In the genomic region with DNA sequence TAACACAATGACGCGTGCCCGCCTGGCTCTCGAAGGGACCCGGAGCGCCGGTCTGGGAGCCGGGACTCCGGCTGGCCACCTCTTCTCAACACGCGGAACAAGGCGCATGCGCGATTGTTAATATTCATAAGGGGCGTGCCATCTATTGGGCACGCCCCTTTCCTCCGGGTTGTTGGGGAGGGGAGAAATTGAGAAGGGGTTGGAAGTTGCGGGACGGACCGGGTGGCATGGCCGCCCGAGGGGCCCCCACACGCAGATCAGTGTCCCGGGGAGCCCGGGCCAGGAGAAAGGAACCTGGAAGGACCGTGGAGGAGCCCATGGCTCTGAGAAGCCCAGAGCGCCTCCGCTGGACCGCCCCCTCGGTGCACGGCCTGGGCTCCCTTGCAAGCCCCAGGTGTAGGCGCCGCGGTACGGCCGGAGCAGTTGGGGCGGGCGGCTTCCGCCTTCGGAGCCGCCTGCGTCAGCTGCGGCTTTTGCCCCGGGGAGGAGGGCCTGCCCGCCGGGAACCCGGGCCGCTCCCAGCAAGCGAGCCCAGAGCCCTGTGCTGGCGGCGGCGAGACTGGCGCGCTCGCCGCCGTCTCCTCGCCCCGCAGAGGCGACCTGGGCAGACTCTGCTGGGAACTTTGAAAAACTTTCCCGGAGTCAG, we compare ENCODE assay signal across 8 mouse cellular contexts. TPM values are rescaled to one million over a fixed set of nuclear protein-coding genes. Genes with fewer than 3 reads are reported as not detected.
DNase-seq lines count a peak whose midpoint lies in the region; ATAC-seq and TF ChIP-seq lines count a peak whose summit lies in the region.

No protein-coding gene starts in this region.

- no peaks in the 10 kb centered on the region; the same call in 1 of the 2 replicates for H3K4me1 ChIP-seq in bone marrow, adult 2 months (ENCODE audit: control insufficient read depth, insufficient read depth, low read length)
- H3K4me1 ChIP-seq in embryonic facial prominence, embryonic 13.5 days: peaks cover 19% of the 10 kb centered on the region
- peaks cover 19% of the 10 kb centered on the region for H3K4me1 ChIP-seq in heart, embryonic 10.5 days
- H3K4me1 ChIP-seq in limb, embryonic 12.5 days (replicated peaks): peaks cover 31% of the 10 kb centered on the region
- H3K4me1 ChIP-seq in midbrain, embryonic 13.5 days (replicated peaks): peaks cover 45% of the 10 kb centered on the region

- H3K4me3 ChIP-seq in bone marrow, adult 2 months (replicated peaks; ENCODE audit: control insufficient read depth, low read depth, low read length): peak overlapping the region; percentile 39
- H3K4me3 ChIP-seq in embryonic facial prominence, embryonic 13.5 days: peak overlapping the region; percentile 75
- peak overlapping the region; percentile 76 for H3K4me3 ChIP-seq in heart, embryonic 10.5 days
- H3K4me3 ChIP-seq in limb, embryonic 12.5 days (replicated peaks): peak overlapping the region; percentile 72
- H3K4me3 ChIP-seq in midbrain, embryonic 13.5 days (replicated peaks): peak overlapping the region; percentile 73

- no peak for TF ChIP-seq CTCF in bone marrow, adult 2 months (IDR thresholded peaks at IDR 0.05; ENCODE audit: control insufficient read depth, insufficient read depth, low read length)

- ATAC-seq in embryonic facial prominence, embryonic 13.5 days (ENCODE audit: insufficient number of reproducible peaks, insufficient read depth, low FRiP score, low TSS enrichment, low read depth): peak; percentile 75
- peak; percentile 83 for ATAC-seq in limb, embryonic 12.5 days (ENCODE audit: insufficient number of reproducible peaks, insufficient read depth, low FRiP score, low TSS enrichment, low read depth)
- peak; percentile 88 for ATAC-seq in midbrain, embryonic 13.5 days

- no peaks in the 10 kb centered on the region for H3K9me3 ChIP-seq in embryonic facial prominence, embryonic 13.5 days
- H3K9me3 ChIP-seq in heart, embryonic 10.5 days: no peaks in the 10 kb centered on the region
- no peaks in the 10 kb centered on the region for H3K9me3 ChIP-seq in limb, embryonic 12.5 days
- H3K9me3 ChIP-seq in midbrain, embryonic 13.5 days: no peaks in the 10 kb centered on the region

- peak; percentile 97 for DNase-seq in heart, embryonic 10.5 days (ENCODE audit: low spot score)
- peak; percentile 96 for DNase-seq in kidney, adult 9 months
- peak; percentile 96 for DNase-seq in skeletal muscle tissue, adult 2 months (ENCODE audit: low read depth, low spot score)
- DNase-seq in yolk sac, embryonic 10.5 days (ENCODE audit: low spot score): peak; percentile 92

- TF ChIP-seq POLR2A in bone marrow, adult 2 months (IDR thresholded peaks at IDR 0.05; ENCODE audit: borderline replicate concordance, control insufficient read depth, low read depth, low read length): no peak

- peak overlapping the region; percentile 80 for H3K27ac ChIP-seq in bone marrow, adult 2 months (ENCODE audit: control insufficient read depth, insufficient read depth, low read depth, low read length, poor library complexity)
- H3K27ac ChIP-seq in embryonic facial prominence, embryonic 13.5 days: peak overlapping the region; percentile 99
- H3K27ac ChIP-seq in heart, embryonic 10.5 days: peak overlapping the region; percentile 99
- H3K27ac ChIP-seq in limb, embryonic 12.5 days: peak overlapping the region; percentile 99
- peak overlapping the region; percentile 82 for H3K27ac ChIP-seq in midbrain, embryonic 13.5 days

- H3K27me3 ChIP-seq in embryonic facial prominence, embryonic 13.5 days: no peaks in the 10 kb centered on the region
- H3K27me3 ChIP-seq in heart, embryonic 10.5 days (ENCODE audit: insufficient read depth, poor library complexity, severe bottlenecking): no peaks in the 10 kb centered on the region
- peaks cover 8% of the 10 kb centered on the region; the same call in 1 of the 2 replicates for H3K27me3 ChIP-seq in limb, embryonic 12.5 days
- peaks cover 24% of the 10 kb centered on the region for H3K27me3 ChIP-seq in midbrain, embryonic 13.5 days

- H3K36me3 ChIP-seq in embryonic facial prominence, embryonic 13.5 days: no peaks in the 10 kb centered on the region
- H3K36me3 ChIP-seq in heart, embryonic 10.5 days: no peaks in the 10 kb centered on the region
- no peaks in the 10 kb centered on the region for H3K36me3 ChIP-seq in limb, embryonic 12.5 days
- no peaks in the 10 kb centered on the region for H3K36me3 ChIP-seq in midbrain, embryonic 13.5 days

- under 1% methylated on average over 61 of the region's 61 CpGs for WGBS in bone marrow, adult 2 months
- under 1% methylated on average over 61 of the region's 61 CpGs for WGBS in embryonic facial prominence, embryonic 13.5 days
- under 1% methylated on average over 57 of the region's 61 CpGs for WGBS in heart, embryonic 10.5 days
- under 1% methylated on average over 61 of the region's 61 CpGs for WGBS in limb, embryonic 12.5 days
- WGBS in midbrain, embryonic 13.5 days: under 1% methylated on average over 61 of the region's 61 CpGs

- peak overlapping the region; percentile 92 for H3K9ac ChIP-seq in embryonic facial prominence, embryonic 13.5 days
- peak overlapping the region; percentile 88 for H3K9ac ChIP-seq in limb, embryonic 12.5 days (replicated peaks)
- peak overlapping the region; percentile 86 for H3K9ac ChIP-seq in midbrain, embryonic 13.5 days (replicated peaks)

- peak overlapping the region; percentile 87 for H3K4me2 ChIP-seq in embryonic facial prominence, embryonic 13.5 days
- peak overlapping the region; percentile 91 for H3K4me2 ChIP-seq in limb, embryonic 12.5 days
- H3K4me2 ChIP-seq in midbrain, embryonic 13.5 days (replicated peaks): peak overlapping the region; percentile 98

RNA-seq across cellular contexts. Expression of a gene that starts 0.4 kb away (rescaled TPM):
- polyA plus RNA-seq in bone marrow, adult 2 months (2011; ENCODE audit: insufficient read depth, insufficient read length, low replicate concordance, missing spikeins): 2.3 and 3.9 TPM in 2 replicates
- 27.8 and 32.5 TPM in 2 replicates for polyA plus RNA-seq in embryonic facial prominence, embryonic 13.5 days (2015; fragmentation: Nextera tagmentation; extraction: Ambion mirVana)
- polyA plus RNA-seq in heart, embryonic 10.5 days (2016; fragmentation: Nextera tagmentation; extraction: Ambion mirVana): 21.6 and 23.2 TPM in 2 replicates
- polyA plus RNA-seq in limb, embryonic 12.5 days (2016; fragmentation: Nextera tagmentation; extraction: Ambion mirVana): 23.3 and 26.5 TPM in 2 replicates
- 22.1 and 27.4 TPM in 2 replicates for polyA plus RNA-seq in midbrain, embryonic 13.5 days (2015; fragmentation: Nextera tagmentation; extraction: Ambion mirVana)

Comparison
In these comparisons a context has a peak if more than half of its experiments do, and no peak if none do; other contexts are left out.
1. Peak in every context shown above with its lines: DNase-seq, ATAC-seq, H3K4me3 ChIP-seq and H3K27ac ChIP-seq.